Mouse (Mus musculus) cerebellum, adult 8-10 months (tissue): Measurements from ENCODE around the gene Plxnb3.

ENCODE experiments used
- DNase-seq: peaks from one replicate; pipeline ENCODE4 v3.0.0; 2022

Gene Plxnb3

DNA sequence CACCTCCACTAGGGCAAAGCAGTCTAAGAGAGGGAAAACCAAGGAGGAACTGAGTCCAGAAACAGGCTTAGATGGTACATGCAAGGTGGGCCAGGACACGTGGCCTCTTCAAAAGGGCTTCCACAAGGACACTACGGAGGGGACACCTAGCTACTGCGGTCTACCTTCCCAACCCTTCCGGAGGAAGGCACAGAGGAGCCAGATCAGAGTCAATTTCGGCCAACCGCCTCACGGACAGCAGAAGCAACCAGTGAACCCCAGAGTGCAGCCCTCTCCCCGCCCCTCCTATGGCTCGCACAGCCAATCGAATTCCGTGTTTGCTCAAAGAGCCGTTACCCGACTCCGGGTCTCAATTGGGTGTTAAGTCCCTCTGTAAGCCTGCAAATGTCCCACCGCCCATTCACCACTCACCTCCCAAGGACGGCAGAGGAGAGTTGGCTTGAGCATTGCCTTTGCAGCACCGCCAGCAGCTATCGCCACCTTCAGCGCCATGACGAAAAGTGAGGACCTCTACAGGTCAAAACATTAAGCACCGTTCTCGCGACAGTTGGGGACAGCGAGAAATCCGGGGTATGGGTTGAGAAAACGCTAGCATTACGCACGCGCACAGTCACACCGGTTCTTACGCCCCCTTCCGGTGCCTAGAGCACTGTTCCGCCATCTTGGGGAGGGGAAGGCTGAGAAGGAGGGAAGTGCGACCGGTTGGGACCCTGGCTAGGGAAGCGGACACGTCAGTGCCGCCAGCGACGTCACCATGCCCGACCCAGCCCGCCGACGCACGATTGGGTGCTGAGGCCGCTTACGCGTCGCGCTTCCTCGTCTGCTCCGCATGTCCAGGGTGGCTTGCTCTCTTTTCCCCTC is 29.7 kb downstream of the Plxnb3 start, which contains the start of the genes Idh3g and Ssr4:
Gene Idh3g (minus strand): TSS at position 534 of the 861 bp plus-strand sequence.
Gene Ssr4 (plus strand): TSS at position 665 of the 861 bp plus-strand sequence.
- DNase-seq = peak; percentile 89

- no peak for DNase-seq
These were observed 30.3 kb downstream of the Plxnb3 start for GRCm38 (mm10) chrX:73787225-73787558.

DNA sequence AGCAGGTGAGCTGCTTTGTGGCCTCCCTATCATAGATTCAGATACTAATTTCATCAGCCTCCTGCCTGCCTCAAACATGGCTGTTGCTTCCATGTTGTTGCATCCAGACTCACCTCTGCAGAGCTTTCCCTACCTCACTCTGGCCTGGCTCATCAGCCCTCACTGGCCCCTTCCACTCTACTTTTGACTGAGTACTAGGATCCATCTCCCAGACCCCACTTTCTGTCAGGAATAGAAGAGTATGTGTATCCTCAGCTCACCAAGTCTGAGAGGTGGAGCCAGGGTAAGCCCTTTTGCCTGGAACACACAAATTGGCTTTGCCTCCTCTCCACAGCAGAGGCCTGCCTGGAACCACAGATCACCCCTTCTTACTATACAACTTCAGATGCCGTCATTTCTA is 31.6 kb downstream of the Plxnb3 start:
- DNase-seq = no peak

DNA sequence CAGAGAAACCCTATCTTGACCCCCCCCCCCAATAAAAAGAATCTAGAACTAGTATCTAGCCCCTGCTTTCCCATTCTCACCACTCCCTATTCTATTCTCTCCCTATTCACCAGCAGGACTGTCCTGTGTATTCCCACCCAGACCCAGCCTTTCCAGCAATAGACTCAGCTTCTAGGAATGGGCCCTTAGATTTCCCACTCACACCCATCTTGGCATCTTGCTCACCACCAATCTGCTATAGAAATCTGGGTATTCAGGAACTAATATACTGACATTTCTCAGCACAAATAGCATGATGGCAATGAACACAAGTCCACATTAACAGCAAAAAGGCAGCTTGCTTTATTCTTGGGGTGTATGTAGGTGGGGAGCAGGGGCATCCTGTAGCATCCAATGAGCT is 36.1 kb downstream of the Plxnb3 start:
- no peak for DNase-seq

DNA sequence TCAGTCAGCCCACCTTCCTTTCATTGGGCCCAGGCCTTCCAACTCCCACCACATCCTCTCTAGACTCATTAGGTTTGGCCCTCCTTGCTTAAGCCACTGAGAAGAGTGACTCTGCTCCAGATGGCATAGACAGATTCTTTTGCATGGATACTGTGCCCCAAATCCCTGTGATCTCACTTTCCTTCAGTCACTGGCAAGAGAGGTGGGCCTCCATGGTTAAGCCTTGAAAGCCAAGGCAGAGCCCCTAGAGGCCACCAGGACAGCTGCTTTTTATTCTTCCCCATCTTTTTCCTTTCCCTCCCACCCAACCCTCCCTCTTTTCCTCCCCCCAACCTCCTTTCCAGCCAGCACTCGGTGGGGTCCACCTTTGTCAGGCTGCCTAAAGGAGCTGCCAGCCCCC is 36.6 kb downstream of the Plxnb3 start:
- no peak for DNase-seq

DNA sequence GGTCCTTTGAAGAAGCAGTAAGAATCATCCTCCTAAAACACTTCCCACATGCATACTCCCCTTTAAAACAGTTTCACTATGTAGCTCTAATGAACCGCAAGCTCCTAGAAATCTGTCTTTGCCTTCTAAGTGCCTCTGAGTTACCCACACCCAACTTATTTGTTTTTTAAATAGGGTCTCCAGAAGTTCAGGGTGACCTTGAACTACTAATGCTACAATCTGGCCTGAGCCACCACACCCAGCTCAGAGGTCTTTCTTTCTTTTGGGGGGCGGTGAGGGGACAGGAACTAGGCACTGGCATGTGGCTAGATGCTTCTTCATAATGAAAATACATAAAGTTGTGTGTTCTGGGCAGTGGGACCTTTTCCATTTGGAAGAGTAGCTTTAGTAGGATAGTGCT is 40.6 kb downstream of the Plxnb3 start:
- no peak for DNase-seq

GRCm38 (mm10) chrX:73798502-73798901 is 41.6 kb downstream of the Plxnb3 start:
- DNase-seq = peak; percentile 79

DNA sequence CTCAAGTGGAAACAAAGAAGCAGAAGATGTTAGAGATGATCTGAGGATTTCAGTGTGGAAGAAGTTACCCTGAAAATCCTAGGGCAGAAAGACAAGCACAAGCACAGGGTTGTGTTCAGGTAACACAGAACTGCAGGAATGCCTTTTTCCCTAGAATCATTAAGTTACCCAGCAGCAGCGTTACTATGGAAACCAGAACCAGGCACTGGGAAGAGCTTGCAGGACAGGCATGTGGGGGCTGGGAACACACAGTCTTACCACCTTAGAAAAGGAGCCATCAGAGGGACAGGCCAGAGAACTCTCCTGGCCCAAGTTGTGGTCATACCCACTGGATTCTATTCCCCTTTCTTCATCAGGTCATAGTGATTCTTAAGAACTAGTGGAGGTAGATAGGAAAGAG is 48.9 kb downstream of the Plxnb3 start:
- no peak for DNase-seq

- DNase-seq = no peak
These were observed 58.2 kb downstream of the Plxnb3 start for GRCm38 (mm10) chrX:73815072-73815471.

- DNase-seq = no peak
These were observed 59.9 kb downstream of the Plxnb3 start for GRCm38 (mm10) chrX:73816596-73817314.
